Mouse (Mus musculus) bone marrow macrophage, adult 2 months (primary cell): ENCODE data around the gene Gm49394. TPM values are rescaled to one million over a fixed set of nuclear protein-coding genes. Genes with fewer than 3 reads are reported as not detected.

ENCODE experiments used
- H3K27ac ChIP-seq: 2 replicates; pipeline ENCODE4 v1.5.1; 2012; ENCODE audit warnings: low read depth, low read length; ENCODE audit not compliant: insufficient read depth
- H3K4me1 ChIP-seq: 2 replicates; pipeline ENCODE4 v1.6.1; 2012; ENCODE audit warnings: low read length; ENCODE audit not compliant: control insufficient read depth, insufficient read depth
- H3K4me3 ChIP-seq: 2 replicates; pipeline ENCODE4 v1.5.1; 2012; ENCODE audit warnings: mild to moderate bottlenecking, low read length, moderate library complexity; ENCODE audit not compliant: insufficient read depth
- CTCF ChIP-seq: IDR thresholded peaks from 2 replicates; pipeline ENCODE4 v1.5.1; 2012; ENCODE audit warnings: low read depth, mild to moderate bottlenecking, low read length, moderate library complexity
- POLR2A ChIP-seq: IDR thresholded peaks from 2 replicates; pipeline ENCODE4 v1.6.1; 2012; ENCODE audit warnings: mild to moderate bottlenecking, low read depth, low read length, borderline replicate concordance
- polyA plus RNA-seq: library from polyadenylated mRNA; stranded (reverse); fragments of >200 nt; gene quantifications from 2 replicates; pipeline ENCODE4 v1.2.4, GENCODE M21; 2012; ENCODE audit not compliant: missing spikeins, insufficient read depth, insufficient read length

Gm49394 gene
- not detected in 2 replicates for polyA plus RNA-seq

- no peaks in the 10 kb centered on the region for H3K4me1 ChIP-seq
- TF ChIP-seq CTCF = no peak
- no peak for TF ChIP-seq POLR2A
Observed at GRCm38 (mm10) chr7:142669751-142670625, at the start of gene Gm49394. Gene Gm49394 (minus strand): TSS chr7:142669942.

GRCm38 (mm10) chr7:142714783-142715498 lies 45.2 kb upstream of the Gm49394 start:
- TF ChIP-seq POLR2A (no peak), CTCF (no peak)
- no peak overlapping the region for H3K4me3 ChIP-seq
- no peaks in the 10 kb centered on the region for H3K4me1 ChIP-seq
- H3K27ac ChIP-seq = no peak overlapping the region

More at GRCm38 (mm10) chr7:142669751-142670625, at the start of gene Gm49394:
- Histone ChIP-seq H3K27ac (no peak within 1 kb of the TSS), H3K4me3 (no peak within 1 kb of the TSS)

GRCm38 (mm10) chr7:142706873-142707272 lies 37.1 kb upstream of the Gm49394 start:
- TF ChIP-seq POLR2A (no peak), CTCF (no peak)
- H3K4me3 ChIP-seq = no peak overlapping the region
- no peaks in the 10 kb centered on the region for H3K4me1 ChIP-seq
- H3K27ac ChIP-seq = no peak overlapping the region

- no peaks in the 10 kb centered on the region for H3K4me1 ChIP-seq
- no peak overlapping the region for H3K4me3 ChIP-seq
- no peak for TF ChIP-seq POLR2A
- TF ChIP-seq CTCF = no peak
- H3K27ac ChIP-seq = no peak overlapping the region
Observed at GRCm38 (mm10) chr7:142699334-142699860, 29.7 kb upstream of the Gm49394 start.

GRCm38 (mm10) chr7:142678611-142679010 lies 8.9 kb upstream of the Gm49394 start:
- Histone ChIP-seq H3K27ac (no peak overlapping the region), H3K4me1 (no peaks in the 10 kb centered on the region), H3K4me3 (no peak overlapping the region)
- no peak for TF ChIP-seq CTCF

- TF ChIP-seq POLR2A (no peak), CTCF (no peak)
- Histone ChIP-seq H3K4me1 (no peaks in the 10 kb centered on the region), H3K4me3 (no peak overlapping the region), H3K27ac (no peak overlapping the region)
Observed at GRCm38 (mm10) chr7:142675644-142676043, 5.9 kb upstream of the Gm49394 start.

GRCm38 (mm10) chr7:142675141-142675540 lies 5.4 kb upstream of the Gm49394 start:
- Histone ChIP-seq H3K4me1 (no peaks in the 10 kb centered on the region), H3K27ac (no peak overlapping the region), H3K4me3 (no peak overlapping the region)
- TF ChIP-seq CTCF (no peak), POLR2A (no peak)

- Histone ChIP-seq H3K27ac (no peak overlapping the region), H3K4me3 (no peak overlapping the region), H3K4me1 (no peaks in the 10 kb centered on the region)
- TF ChIP-seq CTCF (no peak), POLR2A (no peak)
Observed at GRCm38 (mm10) chr7:142672120-142672519, 2.4 kb upstream of the Gm49394 start.

GRCm38 (mm10) chr7:142671067-142671466 lies 1.3 kb upstream of the Gm49394 start:
- Histone ChIP-seq H3K27ac (no peak overlapping the region), H3K4me3 (no peak overlapping the region), H3K4me1 (no peaks in the 10 kb centered on the region)
- TF ChIP-seq POLR2A = no peak
- no peak for TF ChIP-seq CTCF

- TF ChIP-seq CTCF (no peak), POLR2A (no peak)
- Histone ChIP-seq H3K4me3 (no peak overlapping the region), H3K4me1 (no peaks in the 10 kb centered on the region), H3K27ac (no peak overlapping the region)
Observed at GRCm38 (mm10) chr7:142668328-142668727, 1.4 kb downstream of the Gm49394 start.
